Mouse (Mus musculus) small intestine, adult 2 months (tissue): ENCODE results near the gene Sept5. TPM values are rescaled to one million over a fixed set of nuclear protein-coding genes. Genes with fewer than 3 reads are reported as not detected.
A peak's percentile ranks its signal among the peaks of the same experiment; 100 is the strongest.

ENCODE experiments used
- H3K27ac ChIP-seq: fragments of 200-500 bp; 2 replicates; pipeline ENCODE4 v1.5.1; 2012; ENCODE audit warnings: low read depth, low read length, control low read depth, inconsistent platforms; ENCODE audit not compliant: insufficient read depth
- H3K27me3 ChIP-seq: fragments of 200-500 bp; 2 replicates; pipeline ENCODE4 v1.6.1; 2012; ENCODE audit warnings: mild to moderate bottlenecking, moderate library complexity, low read length, inconsistent platforms; ENCODE audit not compliant: control insufficient read depth, insufficient read depth
- H3K36me3 ChIP-seq: fragments of 200-500 bp; 2 replicates; pipeline ENCODE4 v1.6.1; 2012; ENCODE audit warnings: mild to moderate bottlenecking, low read length, control low read depth, inconsistent platforms; ENCODE audit not compliant: control insufficient read depth, insufficient read depth
- H3K4me1 ChIP-seq: fragments of 200-500 bp; 2 replicates; pipeline ENCODE4 v1.6.1; 2012; ENCODE audit warnings: low read length, inconsistent platforms, mixed read lengths; ENCODE audit not compliant: control insufficient read depth, insufficient read depth, insufficient read length
- H3K4me3 ChIP-seq: fragments of 200-500 bp; 2 replicates; pipeline ENCODE4 v1.5.1; 2012; ENCODE audit warnings: low read depth, mild to moderate bottlenecking, control low read depth, inconsistent platforms, low read length, moderate library complexity
- CTCF ChIP-seq: fragments of 200-500 bp; IDR thresholded peaks from 2 replicates; pipeline ENCODE4 v1.5.1; 2012; ENCODE audit warnings: low read depth, mild to moderate bottlenecking, control low read depth, inconsistent platforms, low read length, moderate library complexity, mixed read lengths; ENCODE audit not compliant: insufficient replicate concordance, insufficient read length; ENCODE audit errors: extremely low read depth
- POLR2A ChIP-seq: fragments of 200-500 bp; IDR thresholded peaks from 2 replicates; pipeline ENCODE4 v1.6.1; 2012; ENCODE audit warnings: low read depth, mild to moderate bottlenecking, control low read depth, inconsistent platforms, low read length, moderate library complexity
- WGBS: fragments of 180-500 bp; shearing (Covaris S2); methylation state at CpG from one replicate; pipeline ENCODE4 v1.1.7; 2018; 5-methylcytosine and 5-hydroxymethylcytosine counted together
- polyA plus RNA-seq: library from polyadenylated mRNA; depleted of rRNA; stranded (reverse); fragments of >200 nt; gene quantifications from 2 replicates; pipeline ENCODE4 v1.2.3, GENCODE M21; 2012

The Sept5 gene
- polyA plus RNA-seq, 1 experiment: 381 TPM

DNA sequence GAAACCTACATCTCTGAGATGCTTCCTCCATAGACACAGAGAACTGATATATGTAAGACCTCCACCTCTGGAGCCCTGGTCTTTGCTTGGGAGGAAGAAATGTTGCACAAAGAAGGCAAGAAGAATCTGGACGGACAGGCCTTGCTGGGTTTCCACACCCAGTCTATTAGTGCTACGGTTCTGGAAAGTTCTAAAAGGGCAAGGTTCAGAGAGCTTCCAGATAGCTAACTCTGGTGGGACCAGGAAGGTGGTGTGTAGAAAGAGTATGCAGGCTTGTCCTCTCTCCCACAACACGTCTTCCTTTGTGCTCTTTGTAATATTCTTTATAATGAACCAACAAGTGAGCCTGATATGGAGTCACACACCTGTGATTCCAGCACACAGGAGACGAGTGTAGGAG, 28.8 kb upstream of the Sept5 start:
- Histone ChIP-seq H3K27ac (peak overlapping the region; percentile 93), H3K4me3 (no peak overlapping the region), H3K27me3 (no peaks in the 10 kb centered on the region), H3K4me1 (peaks cover 34% of the 10 kb centered on the region; the same call in 1 of the 2 replicates), H3K36me3 (no peaks in the 10 kb centered on the region)
- TF ChIP-seq POLR2A (no peak), CTCF (no peak)
- 30% methylated on average over 4 of the region's 4 CpGs for WGBS

DNA sequence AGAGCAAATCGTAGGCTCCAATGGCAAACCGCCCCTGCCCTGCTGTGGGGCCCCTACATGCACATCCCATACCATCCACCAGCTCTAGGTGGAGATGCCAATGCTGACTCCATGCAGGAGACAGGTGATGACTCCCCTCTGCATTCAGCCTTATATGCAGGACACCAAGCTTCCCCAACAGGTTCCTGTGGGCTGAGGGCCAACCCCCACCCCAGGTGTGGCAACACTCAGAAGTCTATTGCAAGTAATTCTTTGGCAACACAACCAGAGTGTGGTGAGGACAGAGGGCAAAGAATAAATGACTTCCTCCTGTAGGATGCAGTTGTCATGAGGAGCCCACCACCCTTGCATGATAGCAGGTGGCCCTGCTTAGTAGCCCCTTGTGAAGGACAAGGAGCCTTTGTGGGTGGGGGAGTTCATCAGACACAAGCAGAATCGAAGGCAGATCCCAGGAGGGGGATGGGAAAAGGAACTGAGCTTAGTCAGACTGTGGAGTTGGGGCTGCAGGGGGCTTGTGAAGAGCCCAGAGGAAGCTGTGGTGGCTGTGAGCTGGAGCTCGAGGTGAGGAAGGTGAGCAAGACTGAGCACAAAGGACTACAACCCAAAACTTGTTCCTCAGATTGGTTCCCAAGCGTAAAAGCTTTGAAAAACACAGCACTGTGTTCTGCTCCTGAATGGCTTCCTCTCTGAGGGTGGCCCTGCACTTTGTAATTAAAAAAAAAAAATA, 25.8 kb upstream of the Sept5 start:
- Histone ChIP-seq H3K4me1 (peaks cover 34% of the 10 kb centered on the region; the same call in 1 of the 2 replicates), H3K27me3 (no peaks in the 10 kb centered on the region), H3K27ac (peak overlapping the region; percentile 100), H3K4me3 (no peak overlapping the region), H3K36me3 (no peaks in the 10 kb centered on the region)
- TF ChIP-seq POLR2A (no peak), CTCF (no peak)
- 28% methylated on average over 5 of the region's 5 CpGs for WGBS

GRCm38 (mm10) chr16:18653290-18654160, 23.8 kb upstream of the Sept5 start:
- TF ChIP-seq POLR2A: no peak
- TF ChIP-seq CTCF: peak; percentile 56; the same call in 1 of the 2 replicates
- Histone ChIP-seq H3K27me3 (no peaks in the 10 kb centered on the region), H3K4me3 (no peak overlapping the region), H3K36me3 (no peaks in the 10 kb centered on the region), H3K27ac (peak overlapping the region; percentile 100), H3K4me1 (peaks cover 33% of the 10 kb centered on the region; the same call in 1 of the 2 replicates)
- 33% methylated on average over 6 of the region's 6 CpGs for WGBS

DNA sequence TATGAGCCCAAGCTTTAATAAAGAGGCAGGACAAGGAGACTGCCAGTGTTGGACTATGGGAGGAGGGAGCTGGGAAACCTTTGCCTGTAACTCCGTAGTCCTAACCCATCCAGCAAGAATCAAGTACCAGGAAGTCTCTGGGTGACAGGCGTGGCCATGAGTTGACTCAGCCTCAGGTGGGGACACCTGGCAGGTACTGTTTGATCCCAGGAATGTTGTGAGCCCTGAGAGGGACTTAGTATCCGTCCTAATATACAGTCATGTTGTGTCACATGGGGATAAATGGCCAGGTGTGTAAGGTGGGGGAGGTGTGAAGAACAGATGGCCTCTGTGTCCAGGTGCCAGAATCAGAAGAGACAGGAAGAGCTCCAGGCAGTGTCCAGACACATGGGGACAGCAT, 19.4 kb upstream of the Sept5 start:
- Histone ChIP-seq H3K27ac (peak overlapping the region; percentile 98), H3K27me3 (no peaks in the 10 kb centered on the region), H3K36me3 (no peaks in the 10 kb centered on the region), H3K4me3 (no peak overlapping the region), H3K4me1 (peaks cover 25% of the 10 kb centered on the region)
- 18% methylated on average over 3 of the region's 3 CpGs for WGBS
- TF ChIP-seq CTCF (no peak), POLR2A (no peak; the same call in 1 of the 2 replicates)

DNA sequence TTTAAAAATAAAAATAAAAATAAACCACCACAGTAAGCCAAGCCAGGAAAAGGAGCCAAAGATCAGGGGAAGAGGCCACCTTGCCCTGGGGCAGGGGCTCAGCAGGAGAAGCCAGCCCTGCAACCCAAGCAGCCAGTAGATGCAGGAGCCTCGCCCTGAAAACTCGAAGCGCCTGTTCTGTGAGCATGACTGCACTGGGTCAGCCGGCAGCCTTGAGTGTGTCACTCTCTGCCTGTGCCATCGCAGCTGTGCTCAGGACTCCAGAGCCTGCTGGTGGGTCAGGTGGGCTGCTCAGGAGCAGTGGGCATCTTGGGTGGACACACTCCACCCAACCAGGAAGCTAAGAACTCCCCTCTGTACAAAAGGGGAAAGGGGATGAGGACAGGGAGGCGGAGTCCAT, 15.6 kb upstream of the Sept5 start:
- 33% methylated on average over 6 of the region's 6 CpGs for WGBS
- H3K27me3 ChIP-seq: no peaks in the 10 kb centered on the region
- H3K27ac ChIP-seq: peak overlapping the region; percentile 82
- no peak overlapping the region for H3K4me3 ChIP-seq
- peaks cover 47% of the 10 kb centered on the region for H3K4me1 ChIP-seq
- H3K36me3 ChIP-seq: no peaks in the 10 kb centered on the region
- no peak for TF ChIP-seq CTCF

- Histone ChIP-seq H3K4me1 (peaks cover 48% of the 10 kb centered on the region), H3K27ac (peak overlapping the region; percentile 82), H3K36me3 (no peaks in the 10 kb centered on the region), H3K27me3 (no peaks in the 10 kb centered on the region), H3K4me3 (no peak overlapping the region)
- no peak for TF ChIP-seq POLR2A
- TF ChIP-seq CTCF: no peak
- WGBS: 35% methylated on average over 4 of the region's 4 CpGs
Measured at GRCm38 (mm10) chr16:18644485-18644884, 14.7 kb upstream of the Sept5 start.
